Mouse (Mus musculus) hindbrain, embryonic 10.5 days (tissue): ENCODE results near the gene Gba. TPM values are rescaled to one million over a fixed set of nuclear protein-coding genes. Genes with fewer than 3 reads are reported as not detected.
"Not testable (repeated sequence)": the region's sequence is repeated elsewhere in the genome, so short reads cannot be mapped to it uniquely, and the experiment has no call there.

ENCODE experiments used
- DNase-seq: peaks from one replicate; pipeline ENCODE4 v3.0.0-alpha.2; 2017; ENCODE audit warnings: low spot score
- H3K27ac ChIP-seq: fragments of 300-500 bp; sonication (generic); 2 replicates; pipeline ENCODE4 v1.5.1; 2016; ENCODE audit warnings: mild to moderate bottlenecking, moderate library complexity
- H3K27me3 ChIP-seq: fragments of 300-500 bp; sonication (generic); 2 replicates; pipeline ENCODE4 v1.6.1; 2016; ENCODE audit warnings: mild to moderate bottlenecking; ENCODE audit not compliant: poor library complexity, insufficient read depth, severe bottlenecking
- H3K36me3 ChIP-seq: fragments of 300-500 bp; sonication (generic); 2 replicates; pipeline ENCODE4 v1.6.1; 2016; ENCODE audit warnings: mild to moderate bottlenecking, moderate library complexity
- H3K4me1 ChIP-seq: fragments of 300-500 bp; sonication (generic); replicated peaks from 2 replicates; pipeline ENCODE4 v1.6.1; 2016; ENCODE audit warnings: mild to moderate bottlenecking
- H3K4me3 ChIP-seq: fragments of 300-500 bp; sonication (generic); 2 replicates; pipeline ENCODE4 v1.5.1; 2016; ENCODE audit warnings: mild to moderate bottlenecking, moderate library complexity
- H3K9me3 ChIP-seq: fragments of 300-500 bp; sonication (generic); 2 replicates; pipeline ENCODE4 v1.6.1; 2016; ENCODE audit warnings: mild to moderate bottlenecking, moderate library complexity
- WGBS: fragments of 180-500 bp; shearing (Covaris S2); methylation state at CpG from one replicate; pipeline ENCODE4 v1.1.7; 2016; 5-methylcytosine and 5-hydroxymethylcytosine counted together
- polyA plus RNA-seq: library from polyadenylated mRNA; unstranded; fragments of >200 nt; fragmentation: Nextera tagmentation; extraction: Ambion mirVana; gene quantifications from 2 replicates; pipeline ENCODE4 v1.2.1, GENCODE M21; 2016

Gba gene
- polyA plus RNA-seq, result 41.0 and 50.0 TPM in 2 replicates

GRCm38 (mm10) chr3:89202253-89203141 is at the start of gene Gba:
Gene Gba (plus strand): TSS chr3:89202928.
- H3K4me3 ChIP-seq, result peak within 1 kb of the TSS; percentile 67
- no peaks in the 10 kb centered on the region for H3K27me3 ChIP-seq
- peaks cover 9% of the 10 kb centered on the region for H3K4me1 ChIP-seq
- peaks cover 34% of the 10 kb centered on the region for H3K36me3 ChIP-seq
- peak; percentile 88 for DNase-seq
- H3K27ac ChIP-seq, result peak within 1 kb of the TSS; percentile 80
- H3K9me3 ChIP-seq, result no peaks in the 10 kb centered on the region
- WGBS, result 29% methylated on average over 13 of the region's 13 CpGs

GRCm38 (mm10) chr3:89156951-89157350 is 45.8 kb upstream of the Gba start:
- Histone ChIP-seq H3K27ac (no peak overlapping the region), H3K9me3 (no peaks in the 10 kb centered on the region), H3K36me3 (0 out of 2 replicates have a peak, but pooled peaks cover 5% of the 10 kb centered on the region), H3K4me3 (no peak overlapping the region), H3K27me3 (peaks cover 21% of the 10 kb centered on the region), H3K4me1 (peaks cover 26% of the 10 kb centered on the region)
- WGBS, result 89% methylated on average over 8 of the region's 8 CpGs
- no peak for DNase-seq

- Histone ChIP-seq H3K36me3 (no peaks in the 10 kb centered on the region), H3K9me3 (no peaks in the 10 kb centered on the region), H3K27me3 (peaks cover 14% of the 10 kb centered on the region), H3K4me3 (peak overlapping the region; percentile 80), H3K4me1 (peaks cover 26% of the 10 kb centered on the region), H3K27ac (no peak overlapping the region)
- no peak for DNase-seq
- 18% methylated on average over 7 of the region's 7 CpGs for WGBS
These were observed 44.1 kb upstream of the Gba start for GRCm38 (mm10) chr3:89158651-89159050.

- WGBS, result 2% methylated on average over 13 of the region's 13 CpGs
- Histone ChIP-seq H3K36me3 (no peaks in the 10 kb centered on the region), H3K4me1 (peaks cover 32% of the 10 kb centered on the region), H3K9me3 (no peaks in the 10 kb centered on the region), H3K27ac (no peak overlapping the region), H3K4me3 (peak overlapping the region; percentile 80), H3K27me3 (peaks cover 14% of the 10 kb centered on the region)
- peak; percentile 76 for DNase-seq
These were observed 43.5 kb upstream of the Gba start for GRCm38 (mm10) chr3:89159211-89159610.

- H3K4me3 ChIP-seq, result peak within 1 kb of the TSS; percentile 80
- H3K4me1 ChIP-seq, result peaks cover 35% of the 10 kb centered on the region
- no peaks in the 10 kb centered on the region for H3K9me3 ChIP-seq
- WGBS, result under 1% methylated on average over 66 of the region's 66 CpGs
- peak within 1 kb of the TSS; percentile 84 for H3K27ac ChIP-seq
- H3K27me3 ChIP-seq, result peaks cover 14% of the 10 kb centered on the region
- peak; percentile 79 for DNase-seq
- no peaks in the 10 kb centered on the region for H3K36me3 ChIP-seq
These were observed 42.9 kb upstream of the Gba start, which contains the start of gene Hcn3 for GRCm38 (mm10) chr3:89159616-89160344. Gene Hcn3 (minus strand): TSS chr3:89160196.

- not testable (repeated sequence) for DNase-seq, H3K4me3 ChIP-seq, H3K27ac ChIP-seq, H3K9me3 ChIP-seq, H3K36me3 ChIP-seq
- H3K4me1 ChIP-seq, result peaks cover 45% of the 10 kb centered on the region
- peaks cover 14% of the 10 kb centered on the region for H3K27me3 ChIP-seq
These were observed 41.5 kb upstream of the Gba start for GRCm38 (mm10) chr3:89161207-89161606.

- H3K27me3 ChIP-seq, result peaks cover 14% of the 10 kb centered on the region
- no peaks in the 10 kb centered on the region for H3K9me3 ChIP-seq
- H3K4me1 ChIP-seq, result peaks cover 50% of the 10 kb centered on the region
- H3K27ac ChIP-seq, result no peak overlapping the region
- WGBS, result 82% methylated on average over 4 of the region's 4 CpGs
- peaks cover 8% of the 10 kb centered on the region for H3K36me3 ChIP-seq
- no peak for DNase-seq
- H3K4me3 ChIP-seq, result no peak overlapping the region
These were observed 40.9 kb upstream of the Gba start for GRCm38 (mm10) chr3:89161786-89162185.

- WGBS, result 85% methylated on average over 1 of the region's 1 CpGs
These were observed 39.6 kb upstream of the Gba start for GRCm38 (mm10) chr3:89163123-89163522.

GRCm38 (mm10) chr3:89163643-89164245 is 39.0 kb upstream of the Gba start:
- Histone ChIP-seq H3K27me3 (peaks cover 6% of the 10 kb centered on the region), H3K4me3 (peak overlapping the region; percentile 99; the same call in 1 of the 2 replicates), H3K9me3 (no peaks in the 10 kb centered on the region), H3K36me3 (peaks cover 28% of the 10 kb centered on the region), H3K4me1 (peaks cover 46% of the 10 kb centered on the region), H3K27ac (peak overlapping the region; percentile 99)
- no peak for DNase-seq
- WGBS, result 74% methylated on average over 5 of the region's 5 CpGs

More at GRCm38 (mm10) chr3:89163123-89163522, 39.6 kb upstream of the Gba start:
- no peak overlapping the region for H3K27ac ChIP-seq
- no peak for DNase-seq
- H3K4me1 ChIP-seq, result peaks cover 52% of the 10 kb centered on the region
- peaks cover 13% of the 10 kb centered on the region for H3K27me3 ChIP-seq
- H3K4me3 ChIP-seq, result no peak overlapping the region
- H3K9me3 ChIP-seq, result no peaks in the 10 kb centered on the region
- H3K36me3 ChIP-seq, result peaks cover 22% of the 10 kb centered on the region

GRCm38 (mm10) chr3:89164506-89165267 is 38.0 kb upstream of the Gba start, which contains the start of gene Clk2:
Gene Clk2 (plus strand): TSS chr3:89164795.
- Histone ChIP-seq H3K27me3 (no peaks in the 10 kb centered on the region; the same call in 1 of the 2 replicates), H3K9me3 (no peaks in the 10 kb centered on the region), H3K27ac (peak within 1 kb of the TSS; percentile 99), H3K4me3 (peak within 1 kb of the TSS; percentile 99), H3K4me1 (peaks cover 37% of the 10 kb centered on the region), H3K36me3 (peaks cover 37% of the 10 kb centered on the region)
- peak; percentile 96 for DNase-seq
- under 1% methylated on average over 79 of the region's 79 CpGs for WGBS

- Histone ChIP-seq H3K36me3 (peaks cover 44% of the 10 kb centered on the region), H3K4me1 (peaks cover 30% of the 10 kb centered on the region), H3K27ac (peak overlapping the region; percentile 99), H3K4me3 (peak overlapping the region; percentile 99), H3K9me3 (no peaks in the 10 kb centered on the region), H3K27me3 (no peaks in the 10 kb centered on the region)
- WGBS, result 30% methylated on average over 12 of the region's 12 CpGs
- DNase-seq, result no peak
These were observed 37.4 kb upstream of the Gba start for GRCm38 (mm10) chr3:89165268-89165870.
